Mouse (Mus musculus) hindbrain, embryonic 15.5 days (tissue): ENCODE data around the gene Recql5. TPM values are rescaled to one million over a fixed set of nuclear protein-coding genes. Genes with fewer than 3 reads are reported as not detected.

ENCODE experiments used
- ATAC-seq: fragments of 200-750 bp; cut with Nextera tagmentation; 2 replicates; pipeline ENCODE4 v1.8.0; 2017; ENCODE audit warnings: low read depth, moderate number of reproducible peaks, moderate TSS enrichment; ENCODE audit not compliant: low FRiP score
- H3K27ac ChIP-seq: fragments of 300-500 bp; sonication (generic); replicated peaks from 2 replicates; pipeline ENCODE4 v1.5.1; 2015; ENCODE audit warnings: mild to moderate bottlenecking, inconsistent platforms
- H3K27me3 ChIP-seq: fragments of 300-500 bp; sonication (generic); 2 replicates; pipeline ENCODE4 v1.6.1; 2015; ENCODE audit warnings: control low read depth, inconsistent platforms
- H3K36me3 ChIP-seq: fragments of 300-500 bp; sonication (generic); 2 replicates; pipeline ENCODE4 v1.6.1; 2015; ENCODE audit warnings: control low read depth, inconsistent platforms
- H3K4me1 ChIP-seq: fragments of 300-500 bp; sonication (generic); replicated peaks from 2 replicates; pipeline ENCODE4 v1.6.1; 2015; ENCODE audit warnings: control low read depth, inconsistent platforms
- H3K4me2 ChIP-seq: fragments of 300-500 bp; sonication (generic); 2 replicates; pipeline ENCODE4 v1.6.1; 2015; ENCODE audit warnings: moderate library complexity, mild to moderate bottlenecking, inconsistent platforms
- H3K4me3 ChIP-seq: fragments of 300-500 bp; sonication (generic); 2 replicates; pipeline ENCODE4 v1.5.1; 2015; ENCODE audit warnings: mild to moderate bottlenecking, inconsistent platforms
- H3K9ac ChIP-seq: fragments of 300-500 bp; sonication (generic); 2 replicates; pipeline ENCODE4 v1.6.1; 2015; ENCODE audit warnings: inconsistent platforms
- H3K9me3 ChIP-seq: fragments of 300-500 bp; sonication (generic); 2 replicates; pipeline ENCODE4 v1.6.1; 2016; ENCODE audit warnings: control low read depth, inconsistent platforms
- WGBS: fragments of 180-500 bp; shearing (Covaris S2); methylation state at CpG from one replicate; pipeline ENCODE4 v1.1.7; 2015; 5-methylcytosine and 5-hydroxymethylcytosine counted together
- polyA plus RNA-seq: library from polyadenylated mRNA; unstranded; fragments of >200 nt; fragmentation: Nextera tagmentation; extraction: Ambion mirVana; gene quantifications from 2 replicates; pipeline ENCODE4 v1.2.1, GENCODE M21; 2015

The Recql5 gene
- polyA plus RNA-seq, 1 experiment from 2014 or later = 23.8 TPM

DNA sequence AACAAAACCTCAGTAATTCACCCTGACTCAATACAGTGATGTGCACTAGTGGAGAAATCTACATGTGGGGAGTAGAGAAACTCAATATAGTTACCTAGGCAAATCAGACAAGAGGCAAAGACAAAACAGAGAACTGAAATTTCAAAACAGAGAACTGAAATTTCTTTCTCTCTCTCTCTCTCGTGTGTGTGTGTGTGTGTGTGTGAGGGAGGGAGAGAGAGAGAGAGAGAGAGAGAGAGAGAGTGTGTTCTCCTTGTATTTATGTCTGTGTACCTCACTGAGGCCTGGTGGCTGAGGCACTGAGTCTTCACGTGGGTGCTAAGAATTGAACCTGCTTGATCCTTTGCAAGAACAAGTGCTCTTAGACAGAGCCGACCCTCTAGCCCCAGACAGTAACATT, 3.5 kb downstream of the Recql5 start:
- Histone ChIP-seq H3K9me3 (no peaks in the 10 kb centered on the region), H3K27ac (no peak overlapping the region), H3K4me1 (peaks cover 22% of the 10 kb centered on the region), H3K4me3 (no peak overlapping the region), H3K36me3 (0 out of 2 replicates have a peak, but pooled peaks cover 6% of the 10 kb centered on the region), H3K4me2 (no peak overlapping the region), H3K27me3 (no peaks in the 10 kb centered on the region), H3K9ac (no peak overlapping the region)
- no peak for ATAC-seq
- WGBS = 84% methylated on average over 2 of the region's 3 CpGs

DNA sequence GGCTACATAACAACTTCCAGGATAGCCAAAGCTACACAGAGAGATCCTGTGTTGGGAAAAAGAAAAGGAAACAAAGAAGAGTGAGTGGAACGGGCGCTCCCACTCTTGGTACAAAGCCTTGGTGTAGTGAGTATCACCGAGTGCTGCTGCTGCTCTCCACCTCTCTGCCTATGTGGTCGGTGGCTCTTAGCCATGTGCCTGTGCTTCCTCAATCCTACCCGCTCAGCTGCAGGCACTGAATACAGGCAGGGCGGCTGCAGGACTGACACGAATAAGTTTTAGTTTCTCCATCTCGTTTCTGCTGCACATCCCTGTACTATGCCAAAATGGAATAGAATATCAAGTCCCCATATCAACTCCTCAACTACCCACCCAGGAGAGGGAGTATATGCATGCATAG, 4.2 kb downstream of the Recql5 start:
- H3K9me3 ChIP-seq = no peaks in the 10 kb centered on the region
- no peak overlapping the region for H3K27ac ChIP-seq
- no peak overlapping the region for H3K9ac ChIP-seq
- H3K4me3 ChIP-seq = no peak overlapping the region
- 91% methylated on average over 8 of the region's 8 CpGs for WGBS
- ATAC-seq = no peak
- H3K4me1 ChIP-seq = peaks cover 14% of the 10 kb centered on the region
- peaks cover 10% of the 10 kb centered on the region; the same call in 1 of the 2 replicates for H3K36me3 ChIP-seq
- H3K27me3 ChIP-seq = no peaks in the 10 kb centered on the region
- H3K4me2 ChIP-seq = no peak overlapping the region

DNA sequence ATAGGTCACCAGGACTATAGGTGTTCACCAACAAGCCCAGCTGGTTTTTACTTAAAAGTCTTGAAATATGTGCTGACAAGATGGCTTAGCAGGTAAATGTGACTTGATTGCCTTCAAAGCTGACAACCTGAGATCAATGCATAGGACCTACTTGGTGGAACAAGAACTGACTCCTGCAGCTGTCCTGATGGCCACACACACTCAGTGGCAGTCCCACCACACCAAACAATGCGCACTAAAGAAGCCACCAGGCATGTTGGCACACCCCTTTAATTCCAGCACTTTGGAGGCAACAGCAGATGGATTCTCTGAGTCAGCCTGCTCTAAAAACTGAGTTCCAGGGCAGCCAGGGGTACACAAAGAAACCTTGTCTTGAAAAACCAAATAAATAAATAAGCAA, 11.3 kb downstream of the Recql5 start:
- no peak overlapping the region for H3K4me3 ChIP-seq
- no peak overlapping the region for H3K4me2 ChIP-seq
- no peaks in the 10 kb centered on the region for H3K27me3 ChIP-seq
- WGBS = 94% methylated on average over 1 of the region's 1 CpGs
- no peak overlapping the region for H3K27ac ChIP-seq
- H3K9me3 ChIP-seq = no peaks in the 10 kb centered on the region
- H3K36me3 ChIP-seq = peaks cover 4% of the 10 kb centered on the region; the same call in 1 of the 2 replicates
- H3K4me1 ChIP-seq = no peaks in the 10 kb centered on the region
- ATAC-seq = no peak
- H3K9ac ChIP-seq = no peak overlapping the region

- H3K27ac ChIP-seq = no peak overlapping the region
- H3K27me3 ChIP-seq = no peaks in the 10 kb centered on the region
- ATAC-seq = no peak
- 51% methylated on average over 6 of the region's 6 CpGs for WGBS
- peaks cover 8% of the 10 kb centered on the region for H3K36me3 ChIP-seq
- no peak overlapping the region for H3K4me2 ChIP-seq
- no peaks in the 10 kb centered on the region for H3K9me3 ChIP-seq
- H3K4me3 ChIP-seq = no peak overlapping the region
- H3K4me1 ChIP-seq = no peaks in the 10 kb centered on the region
- H3K9ac ChIP-seq = no peak overlapping the region
Measured at GRCm38 (mm10) chr11:115920110-115920818, 13.0 kb downstream of the Recql5 start.

DNA sequence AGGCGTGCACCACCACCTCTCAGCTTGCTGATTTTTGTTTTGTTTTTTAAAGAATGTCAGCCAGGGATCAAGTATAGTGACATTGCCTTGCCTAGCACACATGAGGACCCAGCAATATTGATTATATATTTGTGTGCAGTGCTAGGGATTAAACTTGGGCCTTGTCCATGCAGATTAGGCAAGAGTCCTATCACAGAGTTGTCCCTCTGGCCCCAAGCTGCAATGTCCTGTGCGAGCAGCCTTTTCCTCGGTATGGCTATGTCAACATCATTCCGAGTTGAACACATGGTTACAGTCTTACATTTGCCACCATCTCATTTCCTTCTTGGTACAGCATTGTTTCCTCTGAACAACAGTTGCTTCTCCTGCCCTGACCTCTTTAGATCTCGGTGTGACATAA, 14.2 kb downstream of the Recql5 start:
- Histone ChIP-seq H3K36me3 (peaks cover 8% of the 10 kb centered on the region), H3K4me1 (no peaks in the 10 kb centered on the region), H3K9ac (no peak overlapping the region), H3K9me3 (no peaks in the 10 kb centered on the region), H3K27ac (no peak overlapping the region), H3K27me3 (no peaks in the 10 kb centered on the region), H3K4me2 (no peak overlapping the region), H3K4me3 (no peak overlapping the region)
- ATAC-seq = no peak
- 94% methylated on average over 5 of the region's 5 CpGs for WGBS

GRCm38 (mm10) chr11:115918637-115919036, 14.6 kb downstream of the Recql5 start:
- H3K27me3 ChIP-seq = no peaks in the 10 kb centered on the region
- peaks cover 8% of the 10 kb centered on the region for H3K36me3 ChIP-seq
- no peak overlapping the region for H3K9ac ChIP-seq
- H3K27ac ChIP-seq = no peak overlapping the region
- no peak overlapping the region for H3K4me2 ChIP-seq
- H3K4me3 ChIP-seq = no peak overlapping the region
- no peaks in the 10 kb centered on the region for H3K4me1 ChIP-seq
- H3K9me3 ChIP-seq = no peaks in the 10 kb centered on the region
- no peak for ATAC-seq
- 93% methylated on average over 5 of the region's 5 CpGs for WGBS

- no peak overlapping the region for H3K27ac ChIP-seq
- H3K36me3 ChIP-seq = peaks cover 8% of the 10 kb centered on the region
- no peaks in the 10 kb centered on the region for H3K9me3 ChIP-seq
- H3K4me1 ChIP-seq = no peaks in the 10 kb centered on the region
- H3K27me3 ChIP-seq = no peaks in the 10 kb centered on the region
- WGBS = 91% methylated on average over 4 of the region's 4 CpGs
- ATAC-seq = no peak
- no peak overlapping the region for H3K4me2 ChIP-seq
- no peak overlapping the region for H3K4me3 ChIP-seq
- no peak overlapping the region for H3K9ac ChIP-seq
Measured at GRCm38 (mm10) chr11:115916579-115916978, 16.7 kb downstream of the Recql5 start.

DNA sequence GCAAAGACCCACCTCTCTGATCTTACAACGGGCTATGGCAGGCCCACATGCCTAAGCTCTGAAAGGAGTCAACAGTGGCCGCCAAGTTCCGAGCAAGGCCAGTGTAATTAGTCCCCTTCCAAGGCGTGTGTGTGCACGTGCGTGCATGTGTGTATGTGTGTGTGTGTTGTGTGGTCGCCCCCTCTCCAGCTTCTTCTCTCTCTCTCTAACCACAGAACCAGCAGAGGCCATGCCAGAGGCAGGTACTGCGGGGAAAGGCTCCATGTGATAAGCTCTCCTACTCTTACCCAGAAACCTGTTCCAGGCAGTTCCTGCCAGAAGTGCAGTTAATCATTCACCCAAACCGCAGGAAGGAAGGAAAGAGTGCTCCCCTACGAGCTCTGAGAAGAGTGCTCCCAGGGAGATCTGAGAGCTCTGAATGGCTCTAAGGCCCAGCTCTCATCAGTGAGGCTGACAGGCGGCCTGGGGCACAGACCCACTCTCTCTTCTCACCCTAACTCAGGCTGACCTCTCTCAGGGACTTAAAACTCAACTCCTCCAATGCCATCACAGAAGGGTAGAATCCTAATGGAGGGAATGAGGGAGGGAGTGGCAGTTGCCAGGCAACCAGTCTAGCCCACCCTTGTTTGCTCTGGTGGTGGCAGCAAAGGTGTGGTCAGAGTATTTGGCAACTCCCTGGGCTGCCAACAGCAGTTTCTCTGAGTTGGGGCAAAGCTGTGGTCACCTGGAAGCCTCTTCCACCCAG, 21.5 kb downstream of the Recql5 start, which contains the start of gene Smim6:
Gene Smim6, plus strand, starts transcription at position 386 of the 745 bp plus-strand sequence.
- no peak for ATAC-seq
- WGBS = 82% methylated on average over 11 of the region's 11 CpGs
- Histone ChIP-seq H3K27me3 (no peaks in the 10 kb centered on the region), H3K36me3 (peaks cover 20% of the 10 kb centered on the region), H3K4me2 (no peak within 1 kb of the TSS), H3K27ac (no peak within 1 kb of the TSS), H3K4me3 (no peak within 1 kb of the TSS), H3K4me1 (no peaks in the 10 kb centered on the region), H3K9ac (no peak within 1 kb of the TSS), H3K9me3 (no peaks in the 10 kb centered on the region)

- ATAC-seq = no peak
- no peak overlapping the region for H3K4me3 ChIP-seq
- H3K4me1 ChIP-seq = no peaks in the 10 kb centered on the region
- peaks cover 20% of the 10 kb centered on the region for H3K36me3 ChIP-seq
- no peak overlapping the region for H3K27ac ChIP-seq
- no peaks in the 10 kb centered on the region for H3K9me3 ChIP-seq
- 95% methylated on average over 5 of the region's 5 CpGs for WGBS
- H3K27me3 ChIP-seq = no peaks in the 10 kb centered on the region
- H3K4me2 ChIP-seq = no peak overlapping the region
- no peak overlapping the region for H3K9ac ChIP-seq
Measured at GRCm38 (mm10) chr11:115911134-115911561, 22.1 kb downstream of the Recql5 start.

DNA sequence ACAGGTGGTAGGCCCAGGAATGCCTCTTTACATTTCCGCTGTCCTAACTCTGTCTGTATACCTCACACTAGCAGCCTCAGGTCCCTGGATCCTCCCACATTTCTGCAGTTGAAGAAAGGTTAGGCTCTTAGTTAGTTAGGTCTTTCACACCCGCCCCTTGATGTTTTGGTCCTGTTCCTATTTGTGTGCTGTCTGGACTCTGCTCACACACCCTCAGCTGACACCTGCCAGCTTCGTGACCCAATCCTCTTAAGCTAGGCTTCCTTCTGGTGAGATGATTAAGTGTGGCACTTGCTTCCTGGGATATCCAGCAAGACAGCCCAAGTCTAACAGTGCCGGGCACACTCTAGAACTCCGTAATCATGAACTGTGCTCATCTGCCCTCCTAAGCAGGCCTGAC, 26.8 kb downstream of the Recql5 start:
- H3K36me3 ChIP-seq = peaks cover 11% of the 10 kb centered on the region; the same call in 1 of the 2 replicates
- H3K27ac ChIP-seq = no peak overlapping the region
- H3K4me2 ChIP-seq = no peak overlapping the region
- ATAC-seq = no peak
- H3K4me3 ChIP-seq = no peak overlapping the region
- WGBS = 93% methylated on average over 5 of the region's 5 CpGs
- H3K9me3 ChIP-seq = no peaks in the 10 kb centered on the region
- no peak overlapping the region for H3K9ac ChIP-seq
- peaks cover 3% of the 10 kb centered on the region; the same call in 1 of the 2 replicates for H3K4me1 ChIP-seq
- no peaks in the 10 kb centered on the region for H3K27me3 ChIP-seq

GRCm38 (mm10) chr11:115906116-115906515, 27.2 kb downstream of the Recql5 start:
- 72% methylated on average over 3 of the region's 3 CpGs for WGBS
- H3K9ac ChIP-seq = no peak overlapping the region

More at GRCm38 (mm10) chr11:115906116-115906515, 27.2 kb downstream of the Recql5 start:
- H3K4me2 ChIP-seq = no peak overlapping the region
- H3K36me3 ChIP-seq = peaks cover 11% of the 10 kb centered on the region; the same call in 1 of the 2 replicates
- no peak overlapping the region for H3K4me3 ChIP-seq
- no peak for ATAC-seq
- no peak overlapping the region for H3K27ac ChIP-seq
- H3K4me1 ChIP-seq = peaks cover 3% of the 10 kb centered on the region; the same call in 1 of the 2 replicates
- no peaks in the 10 kb centered on the region for H3K9me3 ChIP-seq
- no peaks in the 10 kb centered on the region for H3K27me3 ChIP-seq
